Mouse (Mus musculus) gastrocnemius, postnatal 25 days (tissue): ENCODE measurements at regions not wholly inside any gene's neighbourhood (a gene's known extent, or its start where the extent isn't known, plus 50 kb on each side); places are given as distances from the start of the nearest gene placed in this dataset.

Experiments
- DNase-seq: peaks from one replicate; pipeline ENCODE4 v3.0.0; 2022

- DNase-seq: no peak
Observed at GRCm38 (mm10) chr10:51792030-51792429, 114.5 kb downstream of the Rfx6 start.

GRCm38 (mm10) chr10:51793876-51794275 is 116.3 kb downstream of the Rfx6 start:
- peak; percentile 8 for DNase-seq

GRCm38 (mm10) chr10:51816626-51817025 is 139.1 kb downstream of the Rfx6 start:
- no peak for DNase-seq

- DNase-seq: no peak
Observed at GRCm38 (mm10) chr10:51823900-51824299, 146.3 kb downstream of the Rfx6 start.

- DNase-seq: no peak
Observed at GRCm38 (mm10) chr10:51826431-51826964, 148.9 kb downstream of the Rfx6 start.

GRCm38 (mm10) chr10:51832459-51832858 is 154.9 kb downstream of the Rfx6 start:
- DNase-seq: no peak

GRCm38 (mm10) chr10:51843099-51843498 is 165.5 kb downstream of the Rfx6 start:
- DNase-seq: no peak

GRCm38 (mm10) chr10:51846287-51846686 is 168.7 kb downstream of the Rfx6 start:
- no peak for DNase-seq

GRCm38 (mm10) chr10:51869409-51869808 is 152.9 kb upstream of the Vgll2 start:
- no peak for DNase-seq

- no peak for DNase-seq
Observed at GRCm38 (mm10) chr10:51911066-51911691, 111.1 kb upstream of the Vgll2 start.

- no peak for DNase-seq
Observed at GRCm38 (mm10) chr10:51912096-51912495, 110.2 kb upstream of the Vgll2 start.

GRCm38 (mm10) chr10:51926644-51927043 is 95.7 kb upstream of the Vgll2 start:
- DNase-seq: no peak

- DNase-seq: peak; percentile 46
Observed at GRCm38 (mm10) chr10:51929341-51929740, 93.0 kb upstream of the Vgll2 start.

GRCm38 (mm10) chr10:51930266-51930665 is 92.0 kb upstream of the Vgll2 start:
- DNase-seq: peak; percentile 32

GRCm38 (mm10) chr10:51930696-51931095 is 91.6 kb upstream of the Vgll2 start:
- DNase-seq: peak; percentile 24

- no peak for DNase-seq
Observed at GRCm38 (mm10) chr10:51935482-51935881, 86.8 kb upstream of the Vgll2 start.

GRCm38 (mm10) chr10:51941192-51941591 is 81.1 kb upstream of the Vgll2 start:
- DNase-seq: no peak

GRCm38 (mm10) chr10:51945701-51946100 is 76.6 kb upstream of the Vgll2 start:
- peak; percentile 74 for DNase-seq

- no peak for DNase-seq
Observed at GRCm38 (mm10) chr10:51946189-51946588, 76.1 kb upstream of the Vgll2 start.

GRCm38 (mm10) chr10:51946881-51947280 is 75.4 kb upstream of the Vgll2 start:
- DNase-seq: no peak

- DNase-seq: no peak
Observed at GRCm38 (mm10) chr10:51950016-51950415, 72.3 kb upstream of the Vgll2 start.

GRCm38 (mm10) chr10:51952021-51952420 is 70.3 kb upstream of the Vgll2 start:
- no peak for DNase-seq

GRCm38 (mm10) chr10:51956493-51956892 is 65.8 kb upstream of the Vgll2 start:
- DNase-seq: no peak

- no peak for DNase-seq
Observed at GRCm38 (mm10) chr10:51961497-51961896, 60.8 kb upstream of the Vgll2 start.
